Mouse (Mus musculus) olfactory bulb, adult 2 months (tissue): ENCODE measurements around the gene Pou4f1.

ENCODE experiments used
- CTCF ChIP-seq: fragments of 200-500 bp; IDR thresholded peaks from 2 replicates; pipeline ENCODE4 v1.5.1; 2012; ENCODE audit warnings: low read depth, mild to moderate bottlenecking, low read length, moderate library complexity; ENCODE audit not compliant: insufficient read depth
- POLR2A ChIP-seq: fragments of 200-500 bp; IDR thresholded peaks from 2 replicates; pipeline ENCODE4 v1.6.1; 2012; ENCODE audit warnings: mild to moderate bottlenecking, low read depth, low read length, moderate library complexity; ENCODE audit not compliant: insufficient read depth

GRCm38 (mm10) chr14:104457966-104458710, 9.7 kb downstream of the Pou4f1 start:
- no peak for TF ChIP-seq CTCF
- no peak for TF ChIP-seq POLR2A
